Mouse (Mus musculus) heart, adult 2 months (tissue): ENCODE measurements at regions not wholly inside any gene's neighbourhood (a gene's known extent, or its start where the extent isn't known, plus 50 kb on each side); places are given as distances from the start of the nearest gene placed in this dataset.

Source experiments
- CTCF ChIP-seq: fragments of 200-600 bp; IDR thresholded peaks from 2 replicates; pipeline ENCODE4 v1.8.1; 2022; ENCODE audit warnings: antibody characterized with exemption, mild to moderate bottlenecking, moderate library complexity
- POLR2A ChIP-seq: fragments of 200-500 bp; IDR thresholded peaks from 2 replicates; pipeline ENCODE4 v1.6.1; 2011; ENCODE audit warnings: mild to moderate bottlenecking, low read depth, low read length, control low read depth; ENCODE audit not compliant: insufficient read depth

GRCm38 (mm10) chr4:64260188-64260444, 213.3 kb upstream of the Tnc start:
- no peak for TF ChIP-seq CTCF
- TF ChIP-seq POLR2A = no peak
